Mouse (Mus musculus): ENCODE data around the gene Rbfox1. TPM values are rescaled to one million over a fixed set of nuclear protein-coding genes. Genes with fewer than 3 reads are reported as not detected.

The Rbfox1 gene
- total and polyA plus RNA-seq, 3 experiments: not detected

- Histone ChIP-seq H3K36me3 (ENCODE audit: control insufficient read depth in 1 of 2, insufficient read depth in 2 of 2, low read length in 2 of 2) (no peaks in the 10 kb centered on the region), H3K27ac (ENCODE audit: control insufficient read depth, low read depth, low read length) (no peak overlapping the region), H3K4me1 (ENCODE audit: control insufficient read depth in 1 of 2, insufficient read depth in 2 of 2, low read length in 2 of 2) (no peaks in the 10 kb centered on the region), H3K27me3 (ENCODE audit: control insufficient read depth in 1 of 2, insufficient read depth in 2 of 2, low read length in 2 of 2) (no peaks in the 10 kb centered on the region), H3K4me3 (ENCODE audit: control insufficient read depth in 1 of 2, insufficient read depth in 1 of 2, low read depth in 2 of 2, low read length in 2 of 2) (no peak overlapping the region), H3K9ac (ENCODE audit: control insufficient read depth, low read depth, low read length, poor library complexity, severe bottlenecking) (no peak overlapping the region), H3K79me2 (ENCODE audit: control insufficient read depth, insufficient read depth, low read length, poor library complexity) (no peaks in the 10 kb centered on the region), H3K9me3 (replicated peaks; ENCODE audit: insufficient read depth, low read length) (no peaks in the 10 kb centered on the region)
- peak; percentile 56 for DNase-seq (ENCODE audit: low read depth, low spot score)
- TF ChIP-seq CTCF (IDR thresholded peaks at IDR 0.05 in 2 of 3, conservative IDR thresholded peaks at IDR 0.05 in 1 of 3; ENCODE audit: control insufficient read depth in 1 of 3, insufficient read depth in 1 of 3, low read depth in 2 of 3, low read length in 3 of 3, poor library complexity in 1 of 3, severe bottlenecking in 1 of 3): peak in 2 of 3 experiments; percentile 49 to 58; a peak in 4 of 6 replicates
- peak; percentile 59 for TF ChIP-seq RAD21 (IDR thresholded peaks at IDR 0.05; ENCODE audit: low read depth, low read length)
- peak; percentile 40; the same call in 1 of the 2 replicates for TF ChIP-seq ZC3H11A (IDR thresholded peaks at IDR 0.05; ENCODE audit: low read depth, low read length)
- TF ChIP-seq MYC (IDR thresholded peaks at IDR 0.05; ENCODE audit: low read depth, low read length): no peak
- TF ChIP-seq SMC3 (IDR thresholded peaks at IDR 0.05; ENCODE audit: low read depth, low read length): peak; percentile 63
Observed at GRCm38 (mm10) chr16:5881820-5882219, 3.3 kb upstream of the Rbfox1 start.

GRCm38 (mm10) chr16:5885690-5886050, 515 bp downstream of the Rbfox1 start:
- Histone ChIP-seq H3K79me2 (ENCODE audit: control insufficient read depth, insufficient read depth, low read length, poor library complexity) (no peaks in the 10 kb centered on the region), H3K4me1 (ENCODE audit: control insufficient read depth in 1 of 2, insufficient read depth in 2 of 2, low read length in 2 of 2) (no peaks in the 10 kb centered on the region), H3K27ac (ENCODE audit: control insufficient read depth, low read depth, low read length) (no peak overlapping the region), H3K9ac (ENCODE audit: control insufficient read depth, low read depth, low read length, poor library complexity, severe bottlenecking) (no peak overlapping the region), H3K27me3 (ENCODE audit: control insufficient read depth in 1 of 2, insufficient read depth in 2 of 2, low read length in 2 of 2) (no peaks in the 10 kb centered on the region), H3K36me3 (ENCODE audit: control insufficient read depth in 1 of 2, insufficient read depth in 2 of 2, low read length in 2 of 2) (no peaks in the 10 kb centered on the region), H3K4me3 (ENCODE audit: control insufficient read depth in 1 of 2, insufficient read depth in 1 of 2, low read depth in 2 of 2, low read length in 2 of 2) (no peak overlapping the region), H3K9me3 (replicated peaks; ENCODE audit: insufficient read depth, low read length) (no peaks in the 10 kb centered on the region)
- DNase-seq (ENCODE audit: low read depth, low spot score): no peak
- no peak for TF ChIP-seq UBTF (IDR thresholded peaks at IDR 0.05; ENCODE audit: borderline replicate concordance, insufficient read depth, low read depth, low read length)
- TF ChIP-seq KAT2A (conservative IDR thresholded peaks at IDR 0.05; ENCODE audit: low read depth, low read length): no peak
- no peak for TF ChIP-seq GATA1 (IDR thresholded peaks at IDR 0.05; ENCODE audit: low read depth, low read length)
- TF ChIP-seq MYC (IDR thresholded peaks at IDR 0.05; ENCODE audit: low read depth, low read length): no peak
- TF ChIP-seq POLR2AphosphoS2 (IDR thresholded peaks at IDR 0.05; ENCODE audit: low read length): no peak

- TF ChIP-seq ELF1 (IDR thresholded peaks at IDR 0.05; ENCODE audit: low read depth, low read length) (no peak), TBP (IDR thresholded peaks at IDR 0.05; ENCODE audit: low read depth, low read length) (no peak), MXI1 (IDR thresholded peaks at IDR 0.05; ENCODE audit: low read depth, low read length) (no peak), RAD21 (IDR thresholded peaks at IDR 0.05; ENCODE audit: low read depth, low read length) (no peak), USF1 (IDR thresholded peaks at IDR 0.05; ENCODE audit: low read depth, low read length) (no peak), CHD2 (IDR thresholded peaks at IDR 0.05; ENCODE audit: low read length) (no peak)
- no peaks in the 10 kb centered on the region for H3K4me1 ChIP-seq (ENCODE audit: control insufficient read depth in 1 of 2, insufficient read depth in 2 of 2, low read length in 2 of 2)
Observed at GRCm38 (mm10) chr16:5895564-5895963, 10.4 kb downstream of the Rbfox1 start.

More at GRCm38 (mm10) chr16:5895564-5895963, 10.4 kb downstream of the Rbfox1 start:
- H3K79me2 ChIP-seq (ENCODE audit: control insufficient read depth, insufficient read depth, low read length, poor library complexity): no peaks in the 10 kb centered on the region
- no peak for DNase-seq (ENCODE audit: low read depth, low spot score)
- H3K4me3 ChIP-seq (ENCODE audit: control insufficient read depth in 1 of 2, insufficient read depth in 1 of 2, low read depth in 2 of 2, low read length in 2 of 2): no peak overlapping the region
- no peak overlapping the region for H3K27ac ChIP-seq (ENCODE audit: control insufficient read depth, low read depth, low read length)
- H3K9me3 ChIP-seq (replicated peaks; ENCODE audit: insufficient read depth, low read length): no peaks in the 10 kb centered on the region
- H3K9ac ChIP-seq (ENCODE audit: control insufficient read depth, low read depth, low read length, poor library complexity, severe bottlenecking): no peak overlapping the region
- H3K27me3 ChIP-seq (ENCODE audit: control insufficient read depth in 1 of 2, insufficient read depth in 2 of 2, low read length in 2 of 2): no peaks in the 10 kb centered on the region
- H3K36me3 ChIP-seq (ENCODE audit: control insufficient read depth in 1 of 2, insufficient read depth in 2 of 2, low read length in 2 of 2): no peaks in the 10 kb centered on the region
